Mouse (Mus musculus) erythroblast, embryonic 14.5 days (primary cell): ENCODE data around the gene Casp9. TPM values are rescaled to one million over a fixed set of nuclear protein-coding genes. Genes with fewer than 3 reads are reported as not detected.

Source experiments
- H3K27me3 ChIP-seq: 2 replicates; pipeline ENCODE4 v1.6.1; 2012; ENCODE audit warnings: inconsistent platforms; ENCODE audit not compliant: control insufficient read depth
- H3K36me3 ChIP-seq: 2 replicates; pipeline ENCODE4 v1.6.1; 2012; ENCODE audit warnings: mild to moderate bottlenecking, inconsistent platforms; ENCODE audit not compliant: control insufficient read depth
- H3K4me1 ChIP-seq: 2 replicates; pipeline ENCODE4 v1.6.1; 2012; ENCODE audit warnings: inconsistent platforms; ENCODE audit not compliant: control insufficient read depth
- H3K4me3 ChIP-seq: replicated peaks from 2 replicates; pipeline ENCODE3; 2012; ENCODE audit warnings: moderate library complexity, mild to moderate bottlenecking, inconsistent platforms
- H3K9me3 ChIP-seq: 2 replicates; pipeline ENCODE4 v1.6.1; 2012; ENCODE audit warnings: low read length, inconsistent platforms, mixed read lengths; ENCODE audit not compliant: control insufficient read depth
- GATA1 ChIP-seq: IDR thresholded peaks from 2 replicates; pipeline ENCODE4 v1.6.1; 2012; ENCODE audit warnings: low read length, inconsistent platforms, mixed read lengths
- TAL1 ChIP-seq: IDR thresholded peaks from 3 replicates; pipeline ENCODE4 v1.6.1; 2012; ENCODE audit warnings: low read length, inconsistent platforms, mixed read lengths
- polyA plus RNA-seq: library from polyadenylated mRNA; stranded (reverse); fragments of >175 nt; gene quantifications from 2 replicates; pipeline ENCODE4 v1.2.3, GENCODE M21; 2012

The Casp9 gene
- polyA plus RNA-seq, 1 experiment = 2.3 TPM

- H3K4me3 ChIP-seq = no peak overlapping the region
- peaks cover 4% of the 10 kb centered on the region for H3K4me1 ChIP-seq
- 0 out of 2 replicates have a peak, but pooled peaks cover 2% of the 10 kb centered on the region for H3K36me3 ChIP-seq
- TF ChIP-seq TAL1 (no peak), GATA1 (no peak)
- no peaks in the 10 kb centered on the region for H3K9me3 ChIP-seq
- H3K27me3 ChIP-seq = no peaks in the 10 kb centered on the region
Measured at GRCm38 (mm10) chr4:141853437-141853836, 60.0 kb downstream of the Casp9 start.

GRCm38 (mm10) chr4:141857422-141857930 is 64.1 kb downstream of the Casp9 start:
- H3K4me3 ChIP-seq = no peak overlapping the region
- H3K27me3 ChIP-seq = no peaks in the 10 kb centered on the region
- no peaks in the 10 kb centered on the region for H3K9me3 ChIP-seq
- H3K36me3 ChIP-seq = peaks cover 36% of the 10 kb centered on the region
- TF ChIP-seq GATA1 = no peak
- TF ChIP-seq TAL1 = no peak
- H3K4me1 ChIP-seq = peaks cover 4% of the 10 kb centered on the region

GRCm38 (mm10) chr4:141858501-141858900 is 65.1 kb downstream of the Casp9 start:
- H3K9me3 ChIP-seq = no peaks in the 10 kb centered on the region
- no peaks in the 10 kb centered on the region for H3K27me3 ChIP-seq
- peaks cover 41% of the 10 kb centered on the region for H3K36me3 ChIP-seq
- peaks cover 4% of the 10 kb centered on the region for H3K4me1 ChIP-seq
- no peak overlapping the region for H3K4me3 ChIP-seq
- TF ChIP-seq TAL1 (no peak), GATA1 (no peak)

- H3K4me3 ChIP-seq = no peak overlapping the region
- no peaks in the 10 kb centered on the region for H3K27me3 ChIP-seq
- TF ChIP-seq TAL1 (no peak), GATA1 (no peak)
- H3K36me3 ChIP-seq = peaks cover 48% of the 10 kb centered on the region
- H3K4me1 ChIP-seq = peaks cover 4% of the 10 kb centered on the region
- no peaks in the 10 kb centered on the region for H3K9me3 ChIP-seq
Measured at GRCm38 (mm10) chr4:141859351-141859750, 65.9 kb downstream of the Casp9 start.

- peaks cover 4% of the 10 kb centered on the region for H3K4me1 ChIP-seq
- H3K36me3 ChIP-seq = peaks cover 54% of the 10 kb centered on the region
- no peaks in the 10 kb centered on the region for H3K27me3 ChIP-seq
- TF ChIP-seq TAL1 (no peak), GATA1 (no peak)
- H3K4me3 ChIP-seq = no peak overlapping the region
- H3K9me3 ChIP-seq = no peaks in the 10 kb centered on the region
Measured at GRCm38 (mm10) chr4:141860246-141860841, 66.9 kb downstream of the Casp9 start.

GRCm38 (mm10) chr4:141861591-141862295 is 68.3 kb downstream of the Casp9 start:
- no peak overlapping the region for H3K4me3 ChIP-seq
- no peaks in the 10 kb centered on the region for H3K9me3 ChIP-seq
- peaks cover 4% of the 10 kb centered on the region for H3K4me1 ChIP-seq
- peaks cover 56% of the 10 kb centered on the region for H3K36me3 ChIP-seq
- TF ChIP-seq TAL1 (no peak), GATA1 (no peak)
- H3K27me3 ChIP-seq = no peaks in the 10 kb centered on the region

- no peak for TF ChIP-seq TAL1
- TF ChIP-seq GATA1 = no peak
- no peaks in the 10 kb centered on the region for H3K27me3 ChIP-seq
- no peak overlapping the region for H3K4me3 ChIP-seq
- H3K36me3 ChIP-seq = peaks cover 55% of the 10 kb centered on the region
- H3K9me3 ChIP-seq = no peaks in the 10 kb centered on the region
- H3K4me1 ChIP-seq = peaks cover 2% of the 10 kb centered on the region; the same call in 1 of the 2 replicates
Measured at GRCm38 (mm10) chr4:141862867-141863266, 69.5 kb downstream of the Casp9 start.

GRCm38 (mm10) chr4:141863726-141864280 is 70.4 kb downstream of the Casp9 start:
- Histone ChIP-seq H3K4me1 (peaks cover 2% of the 10 kb centered on the region; the same call in 1 of the 2 replicates), H3K27me3 (no peaks in the 10 kb centered on the region), H3K9me3 (no peaks in the 10 kb centered on the region), H3K4me3 (no peak overlapping the region), H3K36me3 (peaks cover 57% of the 10 kb centered on the region)
- TF ChIP-seq TAL1 = no peak
- TF ChIP-seq GATA1 = no peak

- H3K27me3 ChIP-seq = no peaks in the 10 kb centered on the region
- peaks cover 55% of the 10 kb centered on the region for H3K36me3 ChIP-seq
- TF ChIP-seq GATA1 (no peak), TAL1 (no peak)
- H3K9me3 ChIP-seq = no peaks in the 10 kb centered on the region
- H3K4me1 ChIP-seq = peaks cover 3% of the 10 kb centered on the region; the same call in 1 of the 2 replicates
- no peak overlapping the region for H3K4me3 ChIP-seq
Measured at GRCm38 (mm10) chr4:141864506-141864905, 71.1 kb downstream of the Casp9 start.
